Mouse (Mus musculus) myocyte (in vitro differentiated cells): ENCODE results near the gene D430019H16Rik. TPM values are rescaled to one million over a fixed set of nuclear protein-coding genes. Genes with fewer than 3 reads are reported as not detected.
A peak's percentile ranks its signal among the peaks of the same experiment; 100 is the strongest.

Source experiments
- H3K27me3 ChIP-seq: one replicate; pipeline ENCODE4 v1.6.1; 2011; ENCODE audit not compliant: control insufficient read depth, insufficient read depth, insufficient read length
- H3K36me3 ChIP-seq: one replicate; pipeline ENCODE4 v1.6.1; 2011; ENCODE audit not compliant: control insufficient read depth, insufficient read depth
- H3K4me2 ChIP-seq: one replicate; pipeline ENCODE4 v1.6.1; 2011; ENCODE audit warnings: low read depth, control low read depth
- H3K4me3 ChIP-seq: one replicate; pipeline ENCODE4 v1.5.1; 2011; ENCODE audit warnings: mild to moderate bottlenecking, control low read depth, moderate library complexity
- H3K79me2 ChIP-seq: one replicate; pipeline ENCODE4 v1.6.1; 2011; ENCODE audit not compliant: control insufficient read depth, insufficient read depth
- H3ac ChIP-seq: one replicate; pipeline ENCODE4 v1.6.1; 2011; ENCODE audit not compliant: control insufficient read depth, insufficient read length
- CEBPB ChIP-seq: IDR thresholded peaks from 2 replicates; pipeline ENCODE4 v1.6.1; 2011; ENCODE audit warnings: mild to moderate bottlenecking, moderate library complexity; ENCODE audit not compliant: poor library complexity, insufficient read depth, severe bottlenecking
- E2F4 ChIP-seq: IDR thresholded peaks from one replicate; pipeline ENCODE4 v1.6.1; 2011; ENCODE audit warnings: mild to moderate bottlenecking, control low read depth, moderate library complexity; ENCODE audit not compliant: insufficient read depth
- MAX ChIP-seq: IDR thresholded peaks from one replicate; pipeline ENCODE4 v1.6.1; 2011; ENCODE audit warnings: low read depth, mild to moderate bottlenecking, control low read depth
- MYOD1 ChIP-seq, 3 experiments: IDR thresholded peaks; one replicate each; pipeline ENCODE4 v1.6.1; 2011; ENCODE audit warnings: control low read depth in 2 of 3, low read depth in 2 of 3, mild to moderate bottlenecking in 2 of 3, moderate library complexity in 1 of 3; ENCODE audit not compliant: insufficient read length in 2 of 3, control insufficient read depth in 1 of 3
- MYOG ChIP-seq, 3 experiments: IDR thresholded peaks; one replicate each; pipeline ENCODE4 v1.6.1; 2011; ENCODE audit warnings: control low read depth in 2 of 3, low read depth in 2 of 3, mild to moderate bottlenecking in 2 of 3; ENCODE audit not compliant: insufficient read length in 2 of 3, control insufficient read depth in 1 of 3, insufficient read depth in 1 of 3
- POLR2A ChIP-seq: IDR thresholded peaks from one replicate; pipeline ENCODE4 v1.6.1; 2011; ENCODE audit warnings: low read depth, mild to moderate bottlenecking, control low read depth, moderate library complexity; ENCODE audit not compliant: insufficient read length
- POLR2AphosphoS2 ChIP-seq: IDR thresholded peaks from one replicate; pipeline ENCODE4 v1.6.1; 2011; ENCODE audit warnings: low read depth, control low read depth; ENCODE audit not compliant: insufficient read length
- REST ChIP-seq: IDR thresholded peaks from one replicate; pipeline ENCODE4 v1.6.1; 2011; ENCODE audit warnings: mild to moderate bottlenecking, control low read depth, moderate library complexity; ENCODE audit not compliant: insufficient read depth, insufficient read length
- SRF ChIP-seq: IDR thresholded peaks from one replicate; pipeline ENCODE4 v1.6.1; 2011; ENCODE audit warnings: low read depth; ENCODE audit not compliant: control insufficient read depth, insufficient read length
- TCF12 ChIP-seq: IDR thresholded peaks from one replicate; pipeline ENCODE4 v1.6.1; 2011; ENCODE audit warnings: mild to moderate bottlenecking, control low read depth; ENCODE audit not compliant: poor library complexity, insufficient read depth, severe bottlenecking
- TCF3 ChIP-seq: IDR thresholded peaks from one replicate; pipeline ENCODE4 v1.6.1; 2011; ENCODE audit warnings: low read depth, control low read depth; ENCODE audit not compliant: insufficient read length
- USF1 ChIP-seq: IDR thresholded peaks from one replicate; pipeline ENCODE4 v1.6.1; 2011; ENCODE audit warnings: low read depth, mild to moderate bottlenecking, control low read depth, moderate library complexity
- polyA plus RNA-seq: library from polyadenylated mRNA; unstranded; fragments of >200 nt; fragmentation: generic; extraction: Trizol; gene quantifications from one replicate; pipeline ENCODE4 v1.2.1, GENCODE M21; 2012; ENCODE audit warnings: missing spikeins

Gene D430019H16Rik
- polyA plus RNA-seq, 1 experiment = 0.02 TPM

DNA sequence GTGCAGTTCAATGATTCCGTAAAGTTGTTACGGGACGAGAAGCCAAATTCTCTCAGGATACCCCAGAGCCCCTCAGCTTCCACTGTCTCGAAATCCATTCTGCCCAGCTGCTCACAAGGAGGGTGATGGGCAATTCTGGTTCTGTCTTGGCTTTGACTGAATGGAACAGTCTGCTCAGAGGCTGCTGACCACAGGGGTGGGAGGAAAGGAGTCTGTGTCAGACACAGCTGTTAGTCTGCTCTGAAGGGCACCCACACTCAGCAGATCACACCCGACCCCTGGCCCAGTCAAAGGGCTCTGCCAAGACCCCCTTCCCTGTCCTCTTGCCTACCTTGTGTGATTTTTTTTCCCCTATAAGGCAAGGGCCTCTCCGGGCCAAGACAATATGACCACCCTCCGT lies 44.8 kb downstream of the D430019H16Rik start:
- Histone ChIP-seq H3K4me3 (no peak overlapping the region), H3K27me3 (no peaks in the 10 kb centered on the region), H3K36me3 (no peaks in the 10 kb centered on the region), H3K4me2 (peak overlapping the region; percentile 49), H3ac (no peak overlapping the region), H3K79me2 (no peaks in the 10 kb centered on the region)
- peak; percentile 22 to 91 (median 86) for TF ChIP-seq MYOD1 (IDR thresholded peaks at IDR 0.05; ENCODE audit: control insufficient read depth in 1 of 3, insufficient read length in 2 of 3, low read depth in 2 of 3)
- no peak for TF ChIP-seq TCF3
- TF ChIP-seq CEBPB = no peak
- TF ChIP-seq MYOG (IDR thresholded peaks at IDR 0.05; ENCODE audit: control insufficient read depth in 1 of 3, insufficient read depth in 1 of 3, insufficient read length in 2 of 3, low read depth in 2 of 3) = peak in 2 of 3 experiments; percentile 52 to 64
- TF ChIP-seq E2F4 = no peak
- TF ChIP-seq REST = no peak
- no peak for TF ChIP-seq POLR2AphosphoS2
- TF ChIP-seq POLR2A = no peak
- no peak for TF ChIP-seq USF1
- TF ChIP-seq MAX = no peak
- TF ChIP-seq TCF12 = no peak
- TF ChIP-seq SRF = no peak

DNA sequence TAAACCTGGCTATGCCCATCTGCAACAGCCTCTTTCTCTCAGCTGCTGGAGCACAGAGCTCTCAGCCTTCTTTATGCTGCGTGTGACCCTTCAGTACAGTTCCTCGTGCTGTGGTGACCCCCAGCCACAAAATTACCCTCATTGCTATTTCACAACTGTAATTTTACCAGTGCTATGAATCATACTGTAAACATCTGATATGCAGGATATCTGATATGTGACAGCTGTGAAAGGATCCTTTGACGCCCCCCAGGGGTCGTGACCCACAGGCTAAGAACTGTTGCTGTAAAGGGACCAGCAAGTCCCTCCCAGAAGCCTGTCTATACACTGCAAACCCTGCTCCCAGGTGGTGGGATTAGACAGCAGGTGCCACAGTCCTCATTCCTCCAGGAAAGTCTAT lies 45.2 kb downstream of the D430019H16Rik start:
- Histone ChIP-seq H3K4me3 (no peak overlapping the region), H3ac (no peak overlapping the region), H3K4me2 (peak overlapping the region; percentile 49)

DNA sequence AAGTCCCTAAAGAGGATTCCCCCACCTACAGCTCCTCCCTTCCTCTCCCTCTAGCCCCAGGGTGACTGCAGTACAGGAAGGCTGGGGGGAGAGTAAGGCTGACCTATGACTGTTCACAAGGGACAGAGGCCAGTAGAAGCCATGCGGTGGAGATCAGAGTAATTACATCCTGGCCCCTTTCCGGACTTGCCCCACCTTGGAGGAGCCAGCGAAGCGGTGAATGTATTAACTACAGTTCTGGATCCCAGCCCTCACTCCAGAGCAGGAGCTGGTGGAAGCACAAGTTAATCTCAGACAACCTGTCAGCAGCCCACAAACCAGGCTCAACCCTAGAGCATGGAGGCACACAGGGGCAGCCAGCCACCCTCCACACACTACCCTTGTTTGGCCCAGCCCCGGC lies 47.3 kb downstream of the D430019H16Rik start:
- Histone ChIP-seq H3K4me3 (no peak overlapping the region), H3K27me3 (no peaks in the 10 kb centered on the region), H3K79me2 (no peaks in the 10 kb centered on the region), H3K36me3 (no peaks in the 10 kb centered on the region), H3K4me2 (no peak overlapping the region), H3ac (no peak overlapping the region)
- no peak for TF ChIP-seq USF1
- TF ChIP-seq TCF3 = no peak
- no peak for TF ChIP-seq MYOD1 (IDR thresholded peaks at IDR 0.05; ENCODE audit: control insufficient read depth in 1 of 3, insufficient read length in 2 of 3, low read depth in 2 of 3)
- no peak for TF ChIP-seq SRF
- no peak for TF ChIP-seq POLR2AphosphoS2
- no peak for TF ChIP-seq REST
- TF ChIP-seq MAX = no peak
- no peak for TF ChIP-seq TCF12
- no peak for TF ChIP-seq POLR2A
- no peak for TF ChIP-seq E2F4
- no peak for TF ChIP-seq MYOG (IDR thresholded peaks at IDR 0.05; ENCODE audit: control insufficient read depth in 1 of 3, insufficient read depth in 1 of 3, insufficient read length in 2 of 3, low read depth in 2 of 3)
- no peak for TF ChIP-seq CEBPB

More for the DNA sequence above, 45.2 kb downstream of the D430019H16Rik start:
- Histone ChIP-seq H3K36me3 (no peaks in the 10 kb centered on the region), H3K79me2 (no peaks in the 10 kb centered on the region), H3K27me3 (no peaks in the 10 kb centered on the region)
- TF ChIP-seq SRF (no peak), TCF12 (no peak), POLR2AphosphoS2 (no peak), TCF3 (no peak), POLR2A (no peak), MYOD1 (IDR thresholded peaks at IDR 0.05; ENCODE audit: control insufficient read depth in 1 of 3, insufficient read length in 2 of 3, low read depth in 2 of 3) (peak in 2 of 3 experiments; percentile 37 to 48), MYOG (IDR thresholded peaks at IDR 0.05; ENCODE audit: control insufficient read depth in 1 of 3, insufficient read depth in 1 of 3, insufficient read length in 2 of 3, low read depth in 2 of 3) (no peak), REST (no peak), E2F4 (no peak), USF1 (no peak), CEBPB (peak; percentile 73), MAX (no peak)

DNA sequence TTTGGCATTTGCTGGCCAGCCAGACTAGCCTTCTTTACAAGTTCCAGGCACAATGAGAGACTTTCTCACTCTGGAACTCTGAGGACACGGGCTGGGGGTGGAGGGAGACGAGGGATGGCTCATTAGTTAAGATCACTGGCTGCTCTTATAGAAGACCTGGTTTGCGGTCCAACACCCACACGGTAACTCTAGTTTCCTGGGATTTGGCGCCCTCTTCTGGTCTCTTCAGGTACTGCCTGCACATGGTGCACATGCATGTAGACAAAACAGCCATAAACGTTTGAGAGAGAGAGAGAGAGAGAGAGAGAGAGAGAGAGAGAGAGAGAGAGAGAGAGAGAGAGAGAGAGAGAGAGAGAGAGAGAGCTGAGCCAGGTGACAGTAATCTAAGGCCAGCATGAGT lies 51.1 kb downstream of the D430019H16Rik start:
- no peak for TF ChIP-seq TCF3
- no peak for TF ChIP-seq SRF
- no peak for TF ChIP-seq REST
- no peak overlapping the region for H3K4me2 ChIP-seq
- H3K4me3 ChIP-seq = no peak overlapping the region
- no peaks in the 10 kb centered on the region for H3K79me2 ChIP-seq
- no peak overlapping the region for H3ac ChIP-seq
- H3K36me3 ChIP-seq = no peaks in the 10 kb centered on the region
- H3K27me3 ChIP-seq = no peaks in the 10 kb centered on the region

DNA sequence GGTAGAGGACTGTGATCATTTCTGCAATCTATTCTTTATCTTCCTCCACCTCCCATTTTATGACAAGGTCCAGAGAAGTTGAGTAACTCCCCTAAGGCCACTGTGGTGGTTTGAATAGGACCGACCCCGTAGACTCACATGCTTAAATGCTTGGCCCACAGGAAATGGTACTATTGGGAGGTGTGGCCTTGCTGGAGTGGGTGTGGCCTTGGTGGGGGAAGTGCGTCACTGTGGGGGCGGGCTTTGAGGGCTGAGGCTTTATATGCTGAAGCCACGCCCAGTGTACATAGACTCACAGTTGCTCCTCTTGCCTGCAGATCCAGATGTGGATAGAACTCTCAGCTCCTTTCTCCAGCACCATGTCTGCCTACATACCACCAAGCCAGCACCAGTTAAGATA lies 57.5 kb downstream of the D430019H16Rik start:
- no peak overlapping the region for H3ac ChIP-seq
- H3K79me2 ChIP-seq = no peaks in the 10 kb centered on the region
- H3K4me2 ChIP-seq = peak overlapping the region; percentile 41
- TF ChIP-seq E2F4 (no peak), USF1 (no peak)
- no peaks in the 10 kb centered on the region for H3K27me3 ChIP-seq
- no peaks in the 10 kb centered on the region for H3K36me3 ChIP-seq
- H3K4me3 ChIP-seq = no peak overlapping the region
